Mouse (Mus musculus): ENCODE results near the gene P2ry13.

Gene P2ry13

DNA sequence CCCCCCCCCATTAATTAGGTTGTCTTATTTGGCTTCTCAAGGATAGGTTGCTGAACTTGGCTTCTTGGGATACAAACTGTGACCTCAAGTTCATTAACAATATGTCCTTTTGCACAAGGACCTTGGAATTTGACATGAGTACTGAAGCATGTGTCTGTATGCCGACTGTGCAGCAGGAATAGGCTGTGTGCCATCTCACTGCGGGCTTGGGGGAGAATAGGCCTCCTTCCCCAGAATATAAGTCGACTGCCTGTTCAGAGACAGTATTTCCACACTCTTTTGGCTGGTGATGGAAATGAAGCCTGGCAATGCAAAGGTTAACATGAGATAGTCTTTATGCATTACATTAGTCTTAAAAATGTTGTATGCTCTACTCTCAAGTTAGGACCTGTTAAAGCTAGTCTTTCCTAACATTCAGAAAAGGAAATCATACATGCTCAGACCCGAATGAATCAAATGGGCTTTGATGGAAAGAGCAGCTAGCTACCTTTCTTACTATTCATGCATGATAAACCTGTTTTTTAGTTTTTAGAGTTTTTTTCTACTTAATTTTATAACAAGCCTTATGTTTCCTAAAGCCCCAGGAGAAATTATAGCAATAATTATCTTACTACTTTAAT lies 13.2 kb downstream of the P2ry13 start:
- DNase-seq (ENCODE audit: extremely low spot score, low spot score): no peak

DNA sequence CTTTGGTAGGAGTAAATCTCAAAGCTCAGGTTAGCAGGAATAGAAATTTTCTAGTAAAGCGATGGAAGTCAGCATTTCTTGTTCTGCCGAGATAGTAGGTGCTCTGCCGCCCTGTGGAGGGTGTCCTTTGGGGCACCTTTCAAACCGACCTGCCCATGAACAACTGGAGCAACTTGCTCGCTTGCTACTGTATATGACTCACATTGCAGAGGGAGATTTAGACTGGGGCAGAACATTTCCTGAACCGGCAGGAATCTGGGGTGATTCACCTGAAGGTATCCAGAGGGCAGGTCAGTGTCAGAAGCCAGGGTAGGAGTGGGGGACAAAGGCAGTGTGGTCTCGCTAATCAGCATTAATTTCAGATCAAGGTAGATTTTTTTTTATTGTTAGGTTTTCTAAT lies 15.7 kb downstream of the P2ry13 start, which contains the start of gene Gpr87:
Gpr87 (minus strand) TSS at position 167 of the 400 bp plus-strand sequence.
- DNase-seq (ENCODE audit: extremely low spot score, low spot score): no peak

DNA sequence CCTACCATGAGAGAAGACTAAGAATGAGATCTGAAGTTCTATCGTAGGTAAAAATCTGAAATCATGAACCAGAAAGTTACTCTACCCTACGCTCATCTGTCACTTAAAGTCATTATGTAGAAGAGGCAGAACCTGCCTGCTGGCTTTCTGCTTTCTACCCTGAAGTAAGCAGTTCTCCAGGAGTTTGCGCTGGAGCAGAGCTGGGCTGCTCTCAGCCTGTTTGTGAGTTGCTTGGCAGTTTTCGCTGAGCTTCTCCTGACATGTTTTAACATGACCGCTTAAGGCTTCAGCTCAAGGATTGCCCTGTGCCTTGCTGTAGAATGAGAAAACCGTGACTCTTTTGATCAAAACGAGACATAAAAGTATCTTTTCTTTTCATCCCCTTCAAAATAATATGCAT lies 16.6 kb downstream of the P2ry13 start:
- no peak for DNase-seq (ENCODE audit: extremely low spot score, low spot score)

DNA sequence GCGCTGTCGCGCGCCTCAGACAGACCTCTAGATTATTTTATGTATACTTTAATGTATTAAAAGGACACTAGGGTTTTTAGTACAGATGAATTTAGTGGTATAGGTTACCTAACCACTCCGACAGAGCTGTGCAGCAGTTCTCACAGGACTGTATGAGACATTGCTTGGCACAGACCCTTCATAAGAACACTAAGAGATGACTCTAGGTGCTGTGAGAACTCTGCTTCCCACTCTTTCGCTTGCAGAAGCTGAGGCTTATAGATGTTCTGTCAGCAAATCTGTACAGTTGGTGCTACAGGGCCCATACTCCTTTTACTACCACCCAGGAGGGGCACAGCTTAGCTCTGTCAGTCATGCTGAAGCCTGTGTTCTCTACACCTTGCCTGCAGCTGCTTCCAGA lies 19.0 kb downstream of the P2ry13 start:
- DNase-seq (ENCODE audit: extremely low spot score, low spot score): no peak

DNA sequence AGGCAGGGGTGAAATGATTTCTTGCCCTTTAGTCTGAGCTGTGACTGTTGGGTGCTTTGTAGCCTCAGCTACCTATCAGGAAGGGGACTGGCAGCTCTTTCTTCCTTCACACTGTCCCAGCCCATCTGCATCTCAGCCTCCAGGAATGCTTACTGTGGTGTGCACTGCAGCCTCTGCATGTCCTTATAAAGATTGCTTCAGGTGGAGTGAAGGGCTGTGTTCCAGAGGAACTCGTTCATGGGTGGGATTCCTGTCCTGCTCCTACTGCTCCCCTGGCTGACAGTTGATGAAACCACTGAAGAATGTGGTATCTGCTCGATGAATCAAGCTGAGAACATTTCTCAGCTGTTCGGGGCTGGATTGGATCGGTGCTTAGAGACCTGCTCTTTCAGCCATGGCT lies 23.3 kb downstream of the P2ry13 start:
- no peak for DNase-seq (ENCODE audit: extremely low spot score, low spot score)

DNA sequence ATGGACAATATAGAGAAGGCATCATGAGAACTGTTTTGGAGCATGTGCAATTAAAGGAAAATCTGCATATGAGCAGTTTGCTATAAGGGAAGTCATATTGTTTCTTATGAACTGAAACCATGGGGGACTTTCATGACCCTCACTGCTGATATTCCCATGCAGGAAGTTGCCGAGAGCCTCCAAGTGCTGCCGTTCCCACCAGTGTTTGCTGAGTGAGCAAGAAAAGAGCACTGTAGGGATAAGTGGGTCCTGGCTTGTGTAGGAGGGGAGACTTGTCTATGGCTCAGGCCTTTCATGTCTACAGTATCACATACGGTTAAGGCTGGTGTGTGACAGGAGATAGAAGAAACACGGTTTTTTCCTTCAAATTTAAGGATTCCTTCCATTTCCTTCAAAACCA lies 25.0 kb downstream of the P2ry13 start:
- DNase-seq (ENCODE audit: extremely low spot score, low spot score): no peak

DNA sequence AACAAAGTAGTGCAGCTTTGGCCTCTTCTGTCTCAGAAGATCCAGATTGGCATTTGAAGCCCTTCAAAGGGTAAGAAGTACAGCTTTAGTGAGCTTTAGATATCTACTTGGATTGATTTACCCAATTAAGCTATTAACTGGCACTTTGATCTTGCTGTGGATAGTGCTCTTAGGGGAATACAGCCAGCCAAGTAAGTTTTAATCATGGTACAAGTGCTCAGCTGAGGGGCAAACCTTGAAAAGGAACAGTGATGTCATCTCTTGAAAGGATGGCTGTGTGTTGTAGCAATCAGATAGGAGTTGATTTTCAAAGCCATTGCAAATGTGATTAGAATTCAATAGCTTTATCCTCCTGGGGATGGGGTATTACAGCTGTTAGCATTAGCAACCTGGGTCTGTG lies 28.6 kb downstream of the P2ry13 start:
- no peak for DNase-seq (ENCODE audit: extremely low spot score, low spot score)

DNA sequence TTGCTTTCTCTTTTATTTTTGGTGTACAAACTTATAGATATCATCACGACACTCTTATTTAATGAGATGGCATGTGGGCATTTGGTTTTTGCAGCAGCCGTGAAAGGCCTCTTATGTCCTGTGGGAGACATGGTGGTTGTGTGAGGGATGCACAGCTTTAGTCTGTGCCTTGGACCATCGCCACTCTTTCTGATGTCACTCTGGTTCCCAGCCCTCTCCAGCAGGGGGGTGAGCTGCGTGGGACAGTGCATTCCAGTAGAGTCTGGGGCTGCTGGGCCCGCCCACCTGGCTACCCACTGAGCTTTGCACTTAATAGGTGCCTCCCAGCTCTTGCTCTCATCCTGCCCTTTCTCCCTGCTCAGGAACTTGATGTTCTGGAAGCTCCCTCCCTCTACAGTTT lies 29.5 kb downstream of the P2ry13 start:
- no peak for DNase-seq (ENCODE audit: extremely low spot score, low spot score)

DNA sequence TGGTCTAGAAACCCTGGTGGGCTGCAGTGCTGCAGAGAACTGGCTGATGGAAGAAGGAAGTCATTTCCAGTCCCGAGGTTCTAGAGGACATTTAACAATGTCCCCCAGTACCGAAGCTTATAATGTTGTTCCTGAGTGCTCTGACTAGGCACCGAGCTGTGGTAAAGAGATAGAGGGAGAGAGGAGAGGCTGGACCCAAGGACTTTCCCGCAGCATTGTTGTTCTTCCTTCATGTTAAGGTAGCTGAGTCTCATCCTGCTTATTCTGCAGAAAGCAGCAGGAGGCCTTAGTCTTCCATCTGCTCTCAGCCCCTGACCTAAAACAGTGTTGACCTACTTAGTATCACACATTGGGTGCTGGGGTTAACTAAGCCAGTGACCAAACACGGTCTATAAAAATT lies 33.8 kb downstream of the P2ry13 start:
- no peak for DNase-seq (ENCODE audit: extremely low spot score, low spot score)

DNA sequence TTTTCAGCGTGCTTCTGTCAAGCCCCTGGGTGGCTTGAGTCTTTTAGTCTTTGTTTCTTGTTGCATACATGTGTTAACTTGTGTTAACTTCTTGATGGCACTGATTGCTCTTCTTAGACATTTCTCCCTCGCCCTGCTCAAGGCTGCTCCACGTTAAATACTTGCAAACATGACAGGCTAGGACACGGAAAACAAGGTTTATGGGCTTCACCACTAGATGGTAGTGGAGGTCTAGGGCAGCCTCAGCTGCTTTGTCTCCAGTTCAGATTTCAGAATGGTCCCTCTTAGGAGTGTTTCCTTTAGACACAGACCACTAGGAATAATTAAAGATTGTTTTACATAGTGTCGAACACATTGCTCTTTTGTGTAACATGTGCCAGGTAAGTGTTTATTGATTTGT lies 35.4 kb downstream of the P2ry13 start:
- no peak for DNase-seq (ENCODE audit: extremely low spot score, low spot score)

DNA sequence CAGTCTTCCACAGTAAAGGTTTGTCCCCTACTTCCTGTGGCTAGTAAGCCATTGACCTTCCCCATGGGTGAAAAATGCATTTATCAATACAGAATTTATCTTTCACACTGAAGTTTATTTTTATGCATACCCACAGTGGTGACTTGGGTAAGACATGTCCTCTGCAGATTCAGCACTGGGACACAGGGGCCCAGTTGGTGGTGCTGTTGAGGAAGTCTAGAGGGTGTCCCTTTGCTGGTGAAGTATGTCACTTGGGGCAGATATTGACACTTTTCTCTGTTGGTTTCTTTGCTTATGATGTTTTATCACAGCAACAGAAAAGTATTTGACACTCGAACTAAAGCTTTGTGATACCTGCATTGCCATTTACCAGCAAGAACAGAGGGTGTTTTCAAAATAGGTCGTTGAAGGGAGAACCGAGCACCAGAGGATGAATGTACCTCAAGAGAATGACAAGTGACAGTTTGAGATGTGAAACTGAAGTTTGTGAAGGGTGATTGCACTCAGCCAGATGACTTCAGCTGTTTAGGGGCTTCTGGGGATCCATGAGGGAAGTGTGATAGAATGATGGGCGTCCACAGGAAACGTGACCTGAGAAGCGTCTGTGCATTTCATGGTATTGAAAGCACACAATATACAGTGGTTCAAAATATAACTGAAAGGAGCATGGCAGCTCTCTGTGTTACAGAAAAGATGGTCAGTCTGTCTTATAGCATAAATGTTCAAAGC lies 36.1 kb downstream of the P2ry13 start:
- no peak for DNase-seq (ENCODE audit: extremely low spot score, low spot score)

DNA sequence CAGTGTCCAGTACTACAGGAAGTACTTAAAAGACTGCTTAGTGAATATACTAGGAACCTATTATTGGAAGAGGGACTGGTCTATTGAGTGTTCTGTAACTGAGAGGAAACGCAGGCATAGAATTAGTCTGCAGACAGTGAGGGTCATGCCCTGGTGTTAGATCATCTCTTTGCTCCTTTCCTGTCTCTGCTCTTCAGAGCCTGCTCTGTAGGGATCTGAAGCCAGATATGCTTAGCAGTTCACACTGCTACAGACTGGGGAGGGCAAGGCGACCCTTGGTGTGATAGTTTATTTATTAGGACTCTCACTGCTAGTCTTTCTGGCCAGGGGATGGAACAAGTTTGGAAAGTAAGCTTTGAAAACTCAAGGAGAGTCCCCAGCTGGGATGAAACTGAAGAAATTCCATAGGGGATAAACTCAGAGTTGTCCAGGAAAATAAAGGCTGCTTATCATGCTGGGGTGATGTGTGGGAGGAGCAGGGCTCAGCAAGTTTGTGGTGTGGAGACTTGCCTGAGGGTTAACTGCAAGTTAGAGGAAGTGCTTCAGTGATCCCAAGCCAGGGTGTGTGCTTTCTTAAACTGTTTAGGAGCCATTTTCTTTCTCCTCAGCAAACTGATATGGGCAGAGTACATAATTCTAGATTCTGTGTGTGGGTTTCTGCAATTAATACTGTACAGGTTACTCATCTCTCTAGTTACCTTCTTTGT lies 40.6 kb downstream of the P2ry13 start:
- DNase-seq (ENCODE audit: extremely low spot score, low spot score): no peak

DNA sequence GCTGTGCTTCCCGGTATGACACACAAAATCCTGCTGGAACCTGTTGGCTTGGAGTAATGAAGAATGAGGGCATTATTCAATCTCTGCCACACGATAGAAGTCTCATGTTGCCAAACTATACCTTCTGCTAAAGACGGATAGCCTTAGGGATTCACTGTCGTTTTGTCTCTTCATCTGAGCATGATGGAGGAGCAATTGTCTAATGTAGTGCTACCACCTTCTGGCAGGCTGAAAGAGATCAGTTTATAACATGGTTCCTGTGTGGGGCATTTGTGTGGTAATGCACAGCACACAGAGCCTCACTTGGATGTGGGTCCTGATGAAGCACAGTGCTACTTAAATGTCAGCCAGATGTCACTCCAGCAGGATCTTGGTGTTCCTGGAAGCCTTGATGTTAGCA lies 41.5 kb downstream of the P2ry13 start:
- no peak for DNase-seq (ENCODE audit: extremely low spot score, low spot score)

DNA sequence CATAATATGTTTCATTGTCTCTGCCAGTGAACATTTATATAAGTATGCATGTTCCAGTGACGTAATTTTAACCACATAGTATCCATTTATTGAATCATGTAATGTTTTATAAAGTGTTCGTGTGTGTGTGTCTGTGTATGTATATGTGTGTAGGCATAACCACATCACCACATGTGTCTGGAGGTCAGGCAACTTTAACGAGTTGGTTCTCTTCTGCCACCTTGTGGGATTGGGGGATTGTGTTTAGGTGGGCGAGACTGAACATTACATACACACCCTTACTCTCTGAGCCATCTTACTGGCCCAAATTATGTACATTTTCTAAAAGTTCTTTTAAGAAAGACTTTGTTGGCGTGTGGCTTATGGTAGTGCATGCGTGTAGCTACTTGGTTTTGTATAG lies 42.2 kb downstream of the P2ry13 start:
- no peak for DNase-seq (ENCODE audit: extremely low spot score, low spot score)

DNA sequence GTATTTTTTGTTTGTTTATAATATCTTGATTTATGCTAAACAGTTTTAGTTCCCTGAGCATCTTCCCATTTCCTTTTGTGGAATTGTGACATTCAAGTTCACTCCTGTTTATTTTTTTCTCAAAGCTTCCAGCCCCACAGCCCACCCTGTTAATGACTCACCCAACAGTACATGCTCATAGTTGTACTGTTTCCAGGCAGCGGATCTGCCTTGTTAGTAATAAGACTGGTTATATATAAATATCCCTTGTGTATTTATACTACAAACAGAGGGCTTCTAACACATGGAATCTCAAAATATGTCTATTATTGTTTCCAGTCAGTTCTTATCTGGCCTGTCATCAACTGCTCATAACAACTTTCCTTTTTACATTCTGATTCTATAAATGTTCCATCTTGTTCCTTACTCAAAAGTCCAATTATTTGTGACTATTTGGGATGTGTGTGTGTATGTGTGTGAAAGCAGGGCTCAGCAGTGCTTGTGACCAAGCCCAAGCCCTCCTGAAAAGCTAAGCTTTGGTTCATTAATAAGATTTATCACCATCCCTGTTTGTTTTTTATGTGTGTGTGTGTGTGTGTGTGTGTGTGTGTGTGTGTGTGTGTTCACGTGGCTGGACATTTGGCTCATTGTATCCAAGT lies 43.1 kb downstream of the P2ry13 start:
- no peak for DNase-seq (ENCODE audit: extremely low spot score, low spot score)

DNA sequence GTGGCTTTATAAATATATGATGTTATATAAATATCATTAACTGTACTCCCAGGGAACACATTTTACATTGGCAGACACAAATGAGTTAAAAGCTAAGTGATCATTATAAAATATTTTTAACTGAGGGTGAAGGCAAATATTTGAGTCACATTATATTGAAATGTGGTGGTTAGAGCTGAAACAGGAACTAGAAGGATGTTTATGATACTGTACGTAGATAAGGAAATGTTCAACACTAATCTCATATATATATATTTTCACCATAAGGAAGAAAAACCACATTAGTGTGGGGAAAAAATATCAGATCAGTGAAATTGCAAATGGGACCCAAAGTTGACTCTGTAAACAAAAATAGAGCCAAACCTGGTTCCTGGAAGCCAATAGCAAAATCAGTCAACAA lies 50.2 kb downstream of the P2ry13 start:
- DNase-seq (ENCODE audit: extremely low spot score, low spot score): no peak
